Mouse (Mus musculus): ENCODE measurements around the gene Rpl27. TPM values are rescaled to one million over a fixed set of nuclear protein-coding genes. Genes with fewer than 3 reads are reported as not detected.
"Not testable (repeated sequence)": the region's sequence is repeated elsewhere in the genome, so short reads cannot be mapped to it uniquely, and the experiment has no call there.

Gene Rpl27
- polyA plus RNA-seq, 1 experiment from 2014 or later, result 267 TPM

GRCm38 (mm10) chr11:101464211-101465100, 22.4 kb downstream of the Rpl27 start, which contains the start of gene Rnd2:
Rnd2 (plus strand) TSS chr11:101464999.
- Histone ChIP-seq H3K4me1 (peaks cover 58% of the 10 kb centered on the region), H3K27me3 (no peaks in the 10 kb centered on the region), H3K4me3 (peak within 1 kb of the TSS; percentile 79), H3K9ac (replicated peaks) (peak within 1 kb of the TSS; percentile 86), H3K27ac (replicated peaks) (peak within 1 kb of the TSS; percentile 88), H3K4me2 (replicated peaks) (peak within 1 kb of the TSS; percentile 83), H3K9me3 (no peaks in the 10 kb centered on the region), H3K36me3 (peaks cover 29% of the 10 kb centered on the region)
- no peak for ATAC-seq (replicated peaks)
- WGBS, result 13% methylated on average over 12 of the region's 12 CpGs

GRCm38 (mm10) chr11:101465101-101465868, 23.2 kb downstream of the Rpl27 start:
- H3K9ac ChIP-seq (replicated peaks), result peak overlapping the region; percentile 86
- ATAC-seq (replicated peaks), result peak; percentile 41
- H3K4me3 ChIP-seq, result peak overlapping the region; percentile 79
- no peaks in the 10 kb centered on the region for H3K27me3 ChIP-seq
- H3K4me1 ChIP-seq, result peaks cover 64% of the 10 kb centered on the region
- peak overlapping the region; percentile 88 for H3K27ac ChIP-seq (replicated peaks)
- H3K9me3 ChIP-seq, result no peaks in the 10 kb centered on the region
- WGBS, result under 1% methylated on average over 51 of the region's 51 CpGs
- peaks cover 21% of the 10 kb centered on the region for H3K36me3 ChIP-seq
- H3K4me2 ChIP-seq (replicated peaks), result peak overlapping the region; percentile 83

GRCm38 (mm10) chr11:101465869-101466551, 23.9 kb downstream of the Rpl27 start, which contains the start of gene Vat1:
Vat1 (minus strand) TSS chr11:101466230.
- peak within 1 kb of the TSS; percentile 79 for H3K4me3 ChIP-seq
- H3K4me2 ChIP-seq (replicated peaks), result peak within 1 kb of the TSS; percentile 83
- under 1% methylated on average over 60 of the region's 60 CpGs for WGBS
- H3K36me3 ChIP-seq, result peaks cover 17% of the 10 kb centered on the region
- H3K4me1 ChIP-seq, result peaks cover 68% of the 10 kb centered on the region
- peak within 1 kb of the TSS; percentile 88 for H3K27ac ChIP-seq (replicated peaks)
- no peaks in the 10 kb centered on the region for H3K27me3 ChIP-seq
- no peaks in the 10 kb centered on the region for H3K9me3 ChIP-seq
- ATAC-seq (replicated peaks), result peak; percentile 69
- peak within 1 kb of the TSS; percentile 86 for H3K9ac ChIP-seq (replicated peaks)

GRCm38 (mm10) chr11:101466552-101466950, 24.5 kb downstream of the Rpl27 start:
- H3K36me3 ChIP-seq, result peaks cover 11% of the 10 kb centered on the region
- H3K9ac ChIP-seq (replicated peaks); ATAC-seq (replicated peaks); H3K27me3 ChIP-seq; H3K9me3 ChIP-seq; H3K27ac ChIP-seq (replicated peaks): not testable (repeated sequence)
- H3K4me1 ChIP-seq, result peaks cover 68% of the 10 kb centered on the region
- H3K4me2 ChIP-seq (replicated peaks), result peak overlapping the region; percentile 83
- 57% methylated on average over 5 of the region's 5 CpGs for WGBS
- H3K4me3 ChIP-seq, result peak overlapping the region; percentile 79

DNA sequence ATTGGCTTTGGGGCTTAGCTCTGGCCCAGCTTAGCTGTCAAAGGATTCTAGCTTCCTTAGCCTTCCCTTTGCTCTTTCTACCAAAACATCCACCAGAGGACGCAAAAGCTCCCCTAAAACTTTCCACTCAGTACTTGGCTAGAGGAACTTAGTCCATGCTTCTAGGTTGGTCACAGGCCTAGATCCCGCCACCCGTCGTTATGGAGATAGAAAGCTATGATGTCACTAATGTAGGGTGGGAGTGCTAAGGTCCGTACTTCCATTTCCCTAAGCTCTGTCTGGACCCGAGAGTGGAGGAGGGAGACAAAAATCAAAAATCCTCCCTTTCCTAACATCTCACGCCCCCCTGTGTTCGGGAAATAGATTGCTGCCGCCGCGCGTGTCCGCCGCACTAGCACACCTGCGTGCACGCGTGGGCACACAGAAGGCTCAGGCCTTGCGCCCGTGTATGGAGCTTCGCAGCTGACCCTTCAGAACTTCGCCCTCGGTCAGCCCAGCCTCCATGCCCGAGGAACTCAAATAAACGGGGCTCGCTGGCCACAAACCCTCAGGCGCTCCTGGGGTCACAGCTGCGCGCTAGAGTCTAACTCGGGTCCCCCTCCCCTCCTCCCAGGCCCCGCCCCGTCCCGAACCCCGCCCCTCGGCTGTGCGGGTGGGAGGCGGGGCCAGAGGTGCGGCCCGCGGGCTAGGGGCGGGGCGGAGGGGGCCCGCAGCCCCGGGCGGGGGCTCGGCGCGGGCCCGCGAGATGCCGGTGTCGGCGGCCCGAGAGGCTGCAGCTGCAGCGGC, 25.6 kb downstream of the Rpl27 start:
- peak overlapping the region; percentile 83 for H3K4me2 ChIP-seq (replicated peaks)
- H3K27me3 ChIP-seq, result no peaks in the 10 kb centered on the region
- H3K27ac ChIP-seq (replicated peaks), result peak overlapping the region; percentile 76
- peak overlapping the region; percentile 79 for H3K4me3 ChIP-seq
- peaks cover 70% of the 10 kb centered on the region for H3K4me1 ChIP-seq
- no peaks in the 10 kb centered on the region for H3K36me3 ChIP-seq
- 1% methylated on average over 52 of the region's 54 CpGs for WGBS
- peak; percentile 53 for ATAC-seq (replicated peaks)
- peak overlapping the region; percentile 82 for H3K9ac ChIP-seq (replicated peaks)
- no peaks in the 10 kb centered on the region for H3K9me3 ChIP-seq

GRCm38 (mm10) chr11:101468263-101468688, 26.2 kb downstream of the Rpl27 start:
- Histone ChIP-seq H3K9me3 (no peaks in the 10 kb centered on the region), H3K36me3 (no peaks in the 10 kb centered on the region), H3K27ac (replicated peaks) (peak overlapping the region; percentile 76), H3K9ac (replicated peaks) (peak overlapping the region; percentile 82), H3K4me2 (replicated peaks) (peak overlapping the region; percentile 83), H3K4me3 (peak overlapping the region; percentile 79), H3K4me1 (peaks cover 69% of the 10 kb centered on the region), H3K27me3 (no peaks in the 10 kb centered on the region)
- ATAC-seq (replicated peaks), result peak; percentile 39
- WGBS, result under 1% methylated on average over 30 of the region's 31 CpGs

GRCm38 (mm10) chr11:101468731-101469130, 26.6 kb downstream of the Rpl27 start:
- peak; percentile 12; the same call in 1 of the 2 replicates for ATAC-seq (replicated peaks)
- Histone ChIP-seq H3K9me3 (no peaks in the 10 kb centered on the region), H3K27ac (replicated peaks) (peak overlapping the region; percentile 76), H3K9ac (replicated peaks) (peak overlapping the region; percentile 82), H3K36me3 (no peaks in the 10 kb centered on the region), H3K4me1 (peaks cover 65% of the 10 kb centered on the region), H3K4me3 (peak overlapping the region; percentile 79), H3K4me2 (replicated peaks) (peak overlapping the region; percentile 83), H3K27me3 (no peaks in the 10 kb centered on the region)
- WGBS, result 3% methylated on average over 13 of the region's 13 CpGs

DNA sequence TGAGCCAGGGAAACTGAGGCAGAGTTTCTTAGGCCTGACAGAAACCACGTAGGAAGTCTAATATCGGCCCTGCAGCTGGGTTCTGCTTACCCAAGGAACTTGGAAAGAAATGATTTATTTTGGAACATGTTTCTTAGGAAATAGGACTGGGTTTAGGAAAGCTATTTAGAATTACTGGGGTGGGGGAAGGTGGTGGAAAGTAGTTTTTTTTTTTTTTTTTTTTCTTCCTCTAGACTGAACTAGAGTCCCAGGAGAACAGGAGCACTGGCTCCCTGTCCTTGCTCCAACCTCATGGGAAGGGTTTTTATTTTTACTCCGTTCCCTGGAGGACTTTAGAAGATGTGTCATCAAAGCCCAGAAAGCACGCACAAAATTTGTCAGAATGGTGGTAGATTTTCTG, 27.1 kb downstream of the Rpl27 start:
- peak overlapping the region; percentile 83 for H3K4me2 ChIP-seq (replicated peaks)
- no peak overlapping the region for H3K27ac ChIP-seq (replicated peaks)
- peaks cover 61% of the 10 kb centered on the region for H3K4me1 ChIP-seq
- peak overlapping the region; percentile 79 for H3K4me3 ChIP-seq
- no peaks in the 10 kb centered on the region for H3K36me3 ChIP-seq
- peak overlapping the region; percentile 82; the same call in 1 of the 2 replicates for H3K9ac ChIP-seq (replicated peaks)
- H3K9me3 ChIP-seq, result no peaks in the 10 kb centered on the region
- WGBS, result 68% methylated on average over 4 of the region's 4 CpGs
- no peaks in the 10 kb centered on the region for H3K27me3 ChIP-seq
- ATAC-seq (replicated peaks), result no peak

- peaks cover 55% of the 10 kb centered on the region for H3K4me1 ChIP-seq
- H3K9me3 ChIP-seq, result no peaks in the 10 kb centered on the region
- no peaks in the 10 kb centered on the region for H3K27me3 ChIP-seq
- ATAC-seq (replicated peaks), result no peak
- 0 out of 2 replicates have a peak overlapping the region, but pooled peaks have one; percentile 2 for H3K9ac ChIP-seq (replicated peaks)
- WGBS, result 9% methylated on average over 7 of the region's 7 CpGs
- H3K27ac ChIP-seq (replicated peaks), result no peak overlapping the region
- H3K4me2 ChIP-seq (replicated peaks), result peak overlapping the region; percentile 31
- H3K36me3 ChIP-seq, result no peaks in the 10 kb centered on the region
- peak overlapping the region; percentile 11 for H3K4me3 ChIP-seq
Measured at GRCm38 (mm10) chr11:101470206-101470605, 28.1 kb downstream of the Rpl27 start.

DNA sequence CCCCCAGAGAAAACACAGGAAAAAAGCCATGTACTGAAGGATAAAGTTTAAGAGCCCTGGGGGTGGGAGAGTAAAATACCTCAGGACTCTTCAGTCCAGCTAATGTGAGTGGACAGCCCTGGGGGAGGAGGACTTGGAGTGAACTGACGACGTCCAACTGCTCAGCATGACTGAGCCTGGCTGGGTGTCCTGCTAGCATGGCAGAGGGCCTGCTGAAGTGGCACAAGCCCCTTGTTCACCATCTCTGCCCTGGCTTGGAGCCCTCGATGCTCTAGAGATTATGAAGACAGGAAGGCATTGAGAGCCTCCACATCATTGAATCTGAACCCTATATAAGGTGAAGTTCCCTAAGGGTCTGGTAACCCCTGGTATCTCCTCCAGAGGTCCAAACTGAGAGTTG, 29.8 kb downstream of the Rpl27 start:
- Histone ChIP-seq H3K9me3 (no peaks in the 10 kb centered on the region), H3K4me3 (no peak overlapping the region), H3K9ac (replicated peaks) (no peak overlapping the region), H3K4me1 (peaks cover 47% of the 10 kb centered on the region), H3K4me2 (replicated peaks) (no peak overlapping the region), H3K27me3 (no peaks in the 10 kb centered on the region), H3K27ac (replicated peaks) (no peak overlapping the region), H3K36me3 (no peaks in the 10 kb centered on the region)
- WGBS, result 72% methylated on average over 3 of the region's 3 CpGs
- no peak for ATAC-seq (replicated peaks)

DNA sequence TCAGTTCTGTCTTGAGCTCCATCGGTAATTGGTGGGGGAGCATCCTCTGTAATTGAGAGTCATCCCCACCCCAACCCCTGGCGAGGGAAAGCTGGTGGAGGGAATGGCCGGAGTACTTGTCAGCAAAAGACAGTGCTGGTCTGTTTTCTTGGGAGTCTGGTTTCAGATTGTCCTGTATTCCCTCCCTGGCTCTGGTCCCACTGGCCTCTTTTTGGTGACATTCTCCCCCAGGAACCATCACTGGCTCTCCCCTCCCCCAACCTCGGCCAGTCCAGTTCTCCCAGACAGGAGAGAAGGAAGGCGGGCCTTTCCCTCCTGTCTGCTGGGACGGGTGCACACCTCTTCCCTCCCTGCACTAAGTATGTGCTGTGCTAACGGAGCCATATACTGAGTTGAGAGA, 30.2 kb downstream of the Rpl27 start:
- no peak for ATAC-seq (replicated peaks)
- Histone ChIP-seq H3K9ac (replicated peaks) (0 out of 2 replicates have a peak overlapping the region, but pooled peaks have one; percentile 14), H3K36me3 (no peaks in the 10 kb centered on the region), H3K9me3 (no peaks in the 10 kb centered on the region), H3K27me3 (no peaks in the 10 kb centered on the region), H3K4me2 (replicated peaks) (no peak overlapping the region), H3K4me1 (peaks cover 46% of the 10 kb centered on the region), H3K27ac (replicated peaks) (no peak overlapping the region), H3K4me3 (no peak overlapping the region)
- WGBS, result 57% methylated on average over 6 of the region's 7 CpGs

Measured in forebrain, embryonic 15.5 days (tissue).